Mouse (Mus musculus): Measurements from ENCODE around the gene Olfr1047.
"Not testable (repeated sequence)": the region's sequence is repeated elsewhere in the genome, so short reads cannot be mapped to it uniquely, and the experiment has no call there.

Olfr1047 gene

GRCm38 (mm10) chr2:86231301-86231700 is at the start of gene Olfr1047:
Olfr1047 (minus strand) TSS chr2:86231401.
- no peak for DNase-seq

- DNase-seq: not testable (repeated sequence)
Measured at GRCm38 (mm10) chr2:86278988-86279387, 47.8 kb upstream of the Olfr1047 start, which contains the start of gene Olfr1051. Olfr1051 (minus strand) TSS chr2:86279088.

GRCm38 (mm10) chr2:86258228-86258627 is 27.0 kb upstream of the Olfr1047 start, which contains the start of gene Olfr1049:
Olfr1049 (minus strand) TSS chr2:86258328.
- not testable (repeated sequence) for DNase-seq

DNA sequence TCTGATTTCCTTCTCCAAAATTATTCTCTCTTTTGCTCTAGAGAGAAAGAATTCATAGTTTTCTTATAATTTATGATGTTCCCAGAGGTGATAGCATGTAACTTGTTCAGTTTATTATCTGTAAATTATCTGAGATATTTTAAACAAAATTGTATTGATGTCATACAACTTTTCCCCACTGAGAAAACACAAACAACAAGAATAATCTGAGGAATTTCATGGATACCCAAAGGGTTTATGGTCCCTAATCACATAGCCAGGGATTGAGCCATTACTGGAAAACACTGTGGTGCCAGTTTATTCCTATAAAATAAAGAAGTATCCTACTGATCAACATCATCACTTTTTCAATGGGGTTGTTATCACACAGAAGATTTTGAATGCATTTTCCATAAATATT is 9.0 kb upstream of the Olfr1047 start, which contains the start of gene Olfr1048:
Gene Olfr1048, minus strand, starts transcription at position 101 of the 400 bp plus-strand sequence.
- no peak for DNase-seq

- DNase-seq: no peak
Measured at GRCm38 (mm10) chr2:86219214-86219613, 12.0 kb downstream of the Olfr1047 start, which contains the start of gene Olfr1046. Olfr1046 (minus strand) TSS chr2:86219314.

GRCm38 (mm10) chr2:86202909-86203308 is 28.3 kb downstream of the Olfr1047 start, which contains the start of gene Olfr1045:
Olfr1045 (minus strand) TSS chr2:86203009.
- DNase-seq: no peak

DNA sequence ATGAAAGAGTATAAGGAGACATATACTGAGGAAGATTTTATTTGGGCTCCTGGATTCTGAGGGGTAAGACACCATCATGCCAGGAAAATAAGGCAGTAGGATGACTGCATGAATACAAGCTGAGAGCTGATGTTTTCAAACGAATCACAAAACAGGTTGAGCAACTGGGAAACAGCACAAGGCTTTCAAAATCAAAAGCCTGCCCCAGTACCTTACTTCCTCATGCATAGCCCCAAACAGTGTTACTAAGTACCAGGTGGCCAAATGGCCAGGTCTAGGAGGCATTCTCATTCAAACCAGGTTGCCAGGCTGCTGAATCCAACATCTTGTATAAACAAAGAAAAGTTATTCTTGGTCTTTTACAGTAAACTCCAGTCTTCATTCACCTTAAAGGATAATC is 35.3 kb downstream of the Olfr1047 start:
- no peak for DNase-seq

- DNase-seq: no peak
Measured at GRCm38 (mm10) chr2:86185583-86185982, 45.6 kb downstream of the Olfr1047 start, which contains the start of gene Olfr52. Olfr52 (minus strand) TSS chr2:86185683.

DNA sequence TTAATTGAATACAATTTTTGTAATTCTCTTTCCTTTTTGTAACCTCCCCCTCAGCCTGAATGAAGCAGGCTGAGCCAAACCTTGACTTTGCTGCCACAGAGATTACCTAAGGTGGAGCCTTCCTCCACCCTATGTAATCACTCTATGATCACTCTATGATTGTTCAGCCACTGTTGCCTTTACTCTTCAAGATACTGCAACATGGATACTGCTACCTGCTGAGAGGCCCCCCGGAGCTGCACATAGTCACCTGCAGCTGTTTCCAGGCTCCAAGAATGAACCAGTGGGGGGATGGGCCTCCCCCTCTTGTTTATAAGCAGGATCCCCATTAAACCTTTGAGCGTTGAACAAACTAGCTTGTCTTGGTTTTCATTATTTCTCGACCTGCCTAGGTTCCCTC is 51.3 kb downstream of the Olfr1047 start:
- no peak for DNase-seq

DNA sequence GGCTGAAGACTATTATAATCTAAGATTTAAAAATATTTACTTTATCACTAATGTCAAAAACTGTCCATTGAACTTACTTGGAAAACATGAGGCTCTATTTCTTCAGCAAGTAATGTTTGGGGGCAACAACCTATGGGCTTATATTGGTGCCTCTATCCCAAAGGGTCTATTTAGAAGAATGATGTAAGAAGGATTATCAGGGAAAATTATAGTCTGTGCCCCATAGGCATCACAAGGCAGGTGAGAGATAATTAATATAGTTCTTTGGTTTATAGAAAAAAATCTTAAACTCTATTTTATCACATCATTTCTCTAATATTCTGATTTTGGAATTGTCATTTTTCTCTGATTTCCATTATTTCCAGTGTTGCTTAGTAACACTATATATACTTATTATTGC is 53.5 kb downstream of the Olfr1047 start, which contains the start of gene Olfr1044:
Gene Olfr1044, minus strand, starts transcription at position 101 of the 400 bp plus-strand sequence.
- no peak for DNase-seq
